Mouse (Mus musculus) limb, embryonic 15.5 days (tissue): ENCODE measurements around the gene BC028528. TPM values are rescaled to one million over a fixed set of nuclear protein-coding genes. Genes with fewer than 3 reads are reported as not detected.

Experiments used
- ATAC-seq: fragments of 200-750 bp; cut with Nextera tagmentation; 2 replicates; pipeline ENCODE4 v1.8.0; 2017; ENCODE audit warnings: low read depth, moderate TSS enrichment; ENCODE audit not compliant: insufficient number of reproducible peaks, low FRiP score, low TSS enrichment
- H3K27ac ChIP-seq: fragments of 300-500 bp; sonication (generic); 2 replicates; pipeline ENCODE4 v1.5.1; 2015; ENCODE audit warnings: moderate library complexity, mild to moderate bottlenecking, inconsistent platforms
- H3K27me3 ChIP-seq: fragments of 300-500 bp; sonication (generic); 2 replicates; pipeline ENCODE4 v1.6.1; 2015; ENCODE audit warnings: inconsistent platforms
- H3K36me3 ChIP-seq: fragments of 300-500 bp; sonication (generic); 2 replicates; pipeline ENCODE4 v1.6.1; 2015; ENCODE audit warnings: inconsistent platforms
- H3K4me1 ChIP-seq: fragments of 300-500 bp; sonication (generic); 2 replicates; pipeline ENCODE4 v1.6.1; 2015; ENCODE audit warnings: inconsistent platforms
- H3K4me2 ChIP-seq: fragments of 300-500 bp; sonication (generic); 2 replicates; pipeline ENCODE4 v1.6.1; 2015; ENCODE audit warnings: mild to moderate bottlenecking, inconsistent platforms
- H3K4me3 ChIP-seq: fragments of 300-500 bp; sonication (generic); 2 replicates; pipeline ENCODE4 v1.5.1; 2015; ENCODE audit warnings: mild to moderate bottlenecking, inconsistent platforms
- H3K9ac ChIP-seq: fragments of 300-500 bp; sonication (generic); 2 replicates; pipeline ENCODE4 v1.6.1; 2015; ENCODE audit warnings: inconsistent platforms
- H3K9me3 ChIP-seq: fragments of 300-500 bp; sonication (generic); 2 replicates; pipeline ENCODE4 v1.6.1; 2016; ENCODE audit warnings: inconsistent platforms
- WGBS: fragments of 180-500 bp; shearing (Covaris S2); methylation state at CpG from one replicate; pipeline ENCODE4 v1.1.7; 2015; 5-methylcytosine and 5-hydroxymethylcytosine counted together
- polyA plus RNA-seq: library from polyadenylated mRNA; unstranded; fragments of >200 nt; fragmentation: Nextera tagmentation; extraction: Ambion mirVana; gene quantifications from 2 replicates; pipeline ENCODE4 v1.2.1, GENCODE M21; 2015

The BC028528 gene
- polyA plus RNA-seq, 1 experiment from 2014 or later, result 24.9 TPM

GRCm38 (mm10) chr3:95850611-95851010 lies 41.2 kb downstream of the BC028528 start:
- Histone ChIP-seq H3K36me3 (peaks cover 74% of the 10 kb centered on the region), H3K27me3 (no peaks in the 10 kb centered on the region), H3K4me1 (no peaks in the 10 kb centered on the region), H3K9me3 (no peaks in the 10 kb centered on the region), H3K9ac (no peak overlapping the region), H3K4me2 (no peak overlapping the region), H3K4me3 (no peak overlapping the region), H3K27ac (no peak overlapping the region)
- no peak for ATAC-seq
- 79% methylated on average over 4 of the region's 4 CpGs for WGBS

- H3K27me3 ChIP-seq, result no peaks in the 10 kb centered on the region
- peaks cover 85% of the 10 kb centered on the region for H3K36me3 ChIP-seq
- no peak overlapping the region for H3K4me3 ChIP-seq
- ATAC-seq, result no peak
- no peaks in the 10 kb centered on the region for H3K4me1 ChIP-seq
- no peak overlapping the region for H3K4me2 ChIP-seq
- no peak overlapping the region for H3K9ac ChIP-seq
- WGBS, result 91% methylated on average over 3 of the region's 3 CpGs
- no peaks in the 10 kb centered on the region for H3K9me3 ChIP-seq
- no peak overlapping the region for H3K27ac ChIP-seq
Observed at GRCm38 (mm10) chr3:95842503-95843214, 49.1 kb downstream of the BC028528 start.

- H3K4me1 ChIP-seq, result no peaks in the 10 kb centered on the region
- no peaks in the 10 kb centered on the region for H3K9me3 ChIP-seq
- H3K4me3 ChIP-seq, result no peak overlapping the region
- ATAC-seq, result no peak
- H3K27ac ChIP-seq, result no peak overlapping the region
- WGBS, result 91% methylated on average over 2 of the region's 2 CpGs
- H3K9ac ChIP-seq, result no peak overlapping the region
- peaks cover 80% of the 10 kb centered on the region for H3K36me3 ChIP-seq
- H3K27me3 ChIP-seq, result no peaks in the 10 kb centered on the region
- H3K4me2 ChIP-seq, result no peak overlapping the region
Observed at GRCm38 (mm10) chr3:95839250-95839649, 52.6 kb downstream of the BC028528 start.

Other genes starting within 250 kb of the BC028528 start
- gene Mcl1, start 233.2 kb downstream of the BC028528 start, polyA plus RNA-seq, result 35.2 and 46.1 TPM in 2 replicates
- 5.4 and 11.2 TPM in 2 replicates for gene Adamtsl4, start 204.1 kb downstream of the BC028528 start, polyA plus RNA-seq
- gene Ecm1, start 152.4 kb downstream of the BC028528 start, polyA plus RNA-seq, result 23.7 and 35.8 TPM in 2 replicates
- gene Tars2, start 131.8 kb downstream of the BC028528 start, polyA plus RNA-seq, result 39.8 and 40.4 TPM in 2 replicates
- gene Rprd2, start 73.1 kb downstream of the BC028528 start, polyA plus RNA-seq, result 19.3 and 19.6 TPM in 2 replicates
- gene Prpf3, start 36.1 kb downstream of the BC028528 start, polyA plus RNA-seq, result 41.2 and 46.1 TPM in 2 replicates
- gene Mrps21, start 20.5 kb downstream of the BC028528 start, polyA plus RNA-seq, result 267 and 300 TPM in 2 replicates
- 11.9 and 13.6 TPM in 2 replicates for gene Ciart, start 9.8 kb downstream of the BC028528 start, polyA plus RNA-seq
- 30.2 and 35.9 TPM in 2 replicates for gene Aph1a, start 2.0 kb upstream of the BC028528 start, polyA plus RNA-seq
- 5.6 and 8.9 TPM in 2 replicates for gene Car14, start 12.7 kb upstream of the BC028528 start, polyA plus RNA-seq
- 167 and 177 TPM in 2 replicates for gene Anp32e, start 37.2 kb upstream of the BC028528 start, polyA plus RNA-seq
- 35.2 and 39.2 TPM in 2 replicates for gene Plekho1, start 104.0 kb upstream of the BC028528 start, polyA plus RNA-seq
- gene Vps45, start 166.5 kb upstream of the BC028528 start, polyA plus RNA-seq, result 35.8 and 37.0 TPM in 2 replicates
- 21.0 and 24.7 TPM in 2 replicates for gene Otud7b, start 212.5 kb upstream of the BC028528 start, polyA plus RNA-seq